Mouse (Mus musculus) bone marrow macrophage, adult 2 months (primary cell): ENCODE measurements around the gene Smim27.

Experiments used
- CTCF ChIP-seq: IDR thresholded peaks from 2 replicates; pipeline ENCODE4 v1.5.1; 2012; ENCODE audit warnings: low read depth, mild to moderate bottlenecking, low read length, moderate library complexity
- POLR2A ChIP-seq: IDR thresholded peaks from 2 replicates; pipeline ENCODE4 v1.6.1; 2012; ENCODE audit warnings: mild to moderate bottlenecking, low read depth, low read length, borderline replicate concordance

DNA sequence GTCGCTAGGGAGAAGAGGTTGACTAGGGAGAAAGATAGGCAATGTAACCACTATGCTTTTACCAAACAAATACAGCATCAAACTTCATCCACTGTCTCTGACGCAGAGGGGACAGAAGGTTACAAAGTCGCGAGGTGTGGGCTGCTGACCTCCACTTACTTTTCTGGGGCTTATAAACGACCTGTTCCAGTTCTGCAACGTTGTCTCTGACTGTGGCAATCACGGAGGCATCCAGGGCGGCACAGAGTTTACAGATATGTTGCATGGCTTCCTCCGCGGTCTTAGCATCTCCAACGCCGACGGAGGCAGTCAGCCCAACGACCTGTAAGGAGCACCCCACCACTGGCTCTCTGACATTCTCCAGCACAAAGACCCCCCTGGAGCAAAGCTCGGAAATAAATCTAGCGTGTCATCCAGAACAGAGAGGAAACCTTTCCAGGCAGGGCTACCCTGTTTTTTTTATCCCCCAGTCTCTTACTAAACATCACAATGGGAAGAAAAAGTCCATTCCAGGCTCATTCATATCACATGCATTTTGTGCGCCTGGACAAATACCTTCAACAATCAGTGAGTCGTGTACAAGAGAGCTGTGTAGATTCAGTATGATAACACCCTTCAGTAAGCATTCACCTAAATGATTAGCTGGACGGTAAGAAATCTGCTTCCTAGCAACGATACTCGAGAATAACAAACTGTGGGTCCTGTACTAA, 47.3 kb upstream of the Smim27 start:
- TF ChIP-seq POLR2A (no peak), CTCF (no peak)
